Mouse (Mus musculus): ENCODE results near the gene Ncam1. TPM values are rescaled to one million over a fixed set of nuclear protein-coding genes. Genes with fewer than 3 reads are reported as not detected.

Ncam1 gene
- polyA plus RNA-seq, 1 experiment, result not detected

DNA sequence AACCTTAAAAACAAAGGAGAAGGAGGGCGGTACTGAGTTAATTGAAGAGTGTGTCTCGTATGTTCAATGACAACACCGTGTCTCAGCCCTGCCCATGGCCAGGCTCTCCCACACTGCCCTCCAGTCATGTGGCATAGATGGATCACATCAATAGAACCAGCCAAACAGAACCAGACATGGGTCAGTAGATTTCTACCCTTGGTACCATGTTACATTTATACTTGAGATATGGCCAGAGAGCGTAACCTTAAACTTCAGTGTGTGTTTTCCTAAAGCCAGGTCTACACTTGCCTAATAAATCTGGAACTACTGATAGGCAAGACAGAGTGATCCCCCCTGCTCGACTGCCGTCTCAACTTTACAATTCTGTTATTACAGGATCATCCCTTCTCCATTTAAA is 38.2 kb downstream of the Ncam1 start:
- no peak overlapping the region for H3K27ac ChIP-seq (ENCODE audit: insufficient read depth, low read depth, low read length)
- no peak overlapping the region for H3K4me3 ChIP-seq (ENCODE audit: insufficient read depth, low read depth, low read length)
- 38% methylated on average over 6 of the region's 6 CpGs for WGBS
- peaks cover 12% of the 10 kb centered on the region for H3K4me1 ChIP-seq (ENCODE audit: control insufficient read depth, insufficient read depth, low read length)
- TF ChIP-seq CTCF (IDR thresholded peaks at IDR 0.05; ENCODE audit: insufficient read depth, low read depth, low read length), result no peak
- TF ChIP-seq POLR2A (IDR thresholded peaks at IDR 0.05; ENCODE audit: insufficient read depth, low read depth, low read length), result no peak

- Histone ChIP-seq H3K27ac (ENCODE audit: insufficient read depth, low read depth, low read length) (0 out of 2 replicates have a peak overlapping the region, but pooled peaks have one; percentile 40), H3K4me1 (ENCODE audit: control insufficient read depth, insufficient read depth, low read length) (peaks cover 17% of the 10 kb centered on the region), H3K4me3 (ENCODE audit: insufficient read depth, low read depth, low read length) (no peak overlapping the region)
- 27% methylated on average over 2 of the region's 2 CpGs for WGBS
- TF ChIP-seq POLR2A (IDR thresholded peaks at IDR 0.05; ENCODE audit: insufficient read depth, low read depth, low read length), result no peak
- TF ChIP-seq CTCF (IDR thresholded peaks at IDR 0.05; ENCODE audit: insufficient read depth, low read depth, low read length), result no peak
These were observed 40.3 kb downstream of the Ncam1 start for GRCm38 (mm10) chr9:49758436-49758835.

DNA sequence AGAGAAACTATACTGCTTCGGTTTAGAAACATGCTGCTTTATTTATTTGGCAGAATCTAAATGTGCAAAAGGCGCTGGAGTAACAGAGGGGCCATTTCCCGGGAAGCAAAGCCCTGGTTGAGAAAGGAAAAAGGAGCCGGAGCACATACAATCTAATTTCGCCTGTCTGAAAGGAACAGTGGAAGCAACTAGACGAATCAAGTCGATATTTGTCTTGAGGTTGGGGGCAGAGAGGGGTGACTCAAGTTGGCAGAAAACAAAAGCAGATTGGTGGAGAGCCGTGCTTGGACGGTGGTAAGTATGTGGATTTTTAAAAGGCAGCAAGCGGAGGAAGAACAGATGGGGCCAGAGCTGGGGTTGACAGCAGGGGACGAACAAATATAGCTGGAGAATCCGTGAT is 40.7 kb downstream of the Ncam1 start:
- H3K4me1 ChIP-seq (ENCODE audit: control insufficient read depth, insufficient read depth, low read length), result peaks cover 17% of the 10 kb centered on the region
- WGBS, result 23% methylated on average over 12 of the region's 12 CpGs
- no peak for TF ChIP-seq CTCF (IDR thresholded peaks at IDR 0.05; ENCODE audit: insufficient read depth, low read depth, low read length)
- no peak for TF ChIP-seq POLR2A (IDR thresholded peaks at IDR 0.05; ENCODE audit: insufficient read depth, low read depth, low read length)
- no peak overlapping the region for H3K4me3 ChIP-seq (ENCODE audit: insufficient read depth, low read depth, low read length)
- H3K27ac ChIP-seq (ENCODE audit: insufficient read depth, low read depth, low read length), result peak overlapping the region; percentile 9

DNA sequence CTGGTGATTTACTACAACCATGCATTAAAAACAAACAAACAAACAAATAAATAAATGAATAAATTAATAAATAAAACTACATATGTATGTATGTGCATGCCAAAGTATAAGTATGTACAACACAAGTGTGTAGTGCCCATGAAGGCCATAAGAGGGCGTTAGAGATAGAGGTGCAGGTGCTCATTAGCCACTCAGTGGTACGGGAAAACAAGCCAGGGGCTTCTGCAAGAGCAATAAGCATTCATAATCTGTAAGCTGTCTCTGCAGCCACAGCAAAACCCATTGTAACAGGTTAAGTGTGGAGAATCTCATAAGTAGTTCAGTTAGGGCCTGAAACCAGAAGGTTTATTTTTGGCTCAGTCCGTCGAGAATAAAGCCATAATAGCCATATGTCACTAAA is 41.1 kb downstream of the Ncam1 start:
- Histone ChIP-seq H3K4me1 (ENCODE audit: control insufficient read depth, insufficient read depth, low read length) (peaks cover 17% of the 10 kb centered on the region), H3K27ac (ENCODE audit: insufficient read depth, low read depth, low read length) (peak overlapping the region; percentile 9; the same call in 1 of the 2 replicates), H3K4me3 (ENCODE audit: insufficient read depth, low read depth, low read length) (no peak overlapping the region)
- no peak for TF ChIP-seq CTCF (IDR thresholded peaks at IDR 0.05; ENCODE audit: insufficient read depth, low read depth, low read length)
- TF ChIP-seq POLR2A (IDR thresholded peaks at IDR 0.05; ENCODE audit: insufficient read depth, low read depth, low read length), result no peak
- WGBS, result 53% methylated on average over 4 of the region's 4 CpGs

DNA sequence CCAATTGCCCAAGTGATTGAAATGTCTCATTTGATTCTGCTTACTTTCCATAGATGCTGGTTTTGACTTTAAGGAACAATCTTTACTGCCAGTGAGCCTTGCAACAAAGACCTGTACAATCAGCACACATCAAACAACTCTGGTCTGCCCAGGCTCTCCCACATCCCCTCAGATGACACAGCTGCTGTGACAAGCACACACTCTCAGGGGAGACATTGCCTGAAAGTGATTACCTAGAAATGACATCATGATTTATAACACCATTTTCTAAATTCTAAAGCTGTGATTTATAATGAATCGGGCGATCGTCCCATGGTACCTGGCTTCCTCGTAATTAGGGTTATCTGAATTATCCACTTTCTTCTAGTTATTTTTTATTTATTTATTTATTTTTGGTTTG is 42.0 kb downstream of the Ncam1 start:
- WGBS, result 91% methylated on average over 4 of the region's 4 CpGs
- H3K4me1 ChIP-seq (ENCODE audit: control insufficient read depth, insufficient read depth, low read length), result peaks cover 17% of the 10 kb centered on the region
- no peak for TF ChIP-seq CTCF (IDR thresholded peaks at IDR 0.05; ENCODE audit: insufficient read depth, low read depth, low read length)
- no peak for TF ChIP-seq POLR2A (IDR thresholded peaks at IDR 0.05; ENCODE audit: insufficient read depth, low read depth, low read length)
- H3K4me3 ChIP-seq (ENCODE audit: insufficient read depth, low read depth, low read length), result no peak overlapping the region
- H3K27ac ChIP-seq (ENCODE audit: insufficient read depth, low read depth, low read length), result no peak overlapping the region

GRCm38 (mm10) chr9:49755214-49755613 is 43.5 kb downstream of the Ncam1 start:
- TF ChIP-seq POLR2A (IDR thresholded peaks at IDR 0.05; ENCODE audit: insufficient read depth, low read depth, low read length) (no peak), CTCF (IDR thresholded peaks at IDR 0.05; ENCODE audit: insufficient read depth, low read depth, low read length) (no peak)
- Histone ChIP-seq H3K27ac (ENCODE audit: insufficient read depth, low read depth, low read length) (no peak overlapping the region), H3K4me3 (ENCODE audit: insufficient read depth, low read depth, low read length) (no peak overlapping the region), H3K4me1 (ENCODE audit: control insufficient read depth, insufficient read depth, low read length) (peaks cover 15% of the 10 kb centered on the region)
- WGBS, result 23% methylated on average over 4 of the region's 4 CpGs

DNA sequence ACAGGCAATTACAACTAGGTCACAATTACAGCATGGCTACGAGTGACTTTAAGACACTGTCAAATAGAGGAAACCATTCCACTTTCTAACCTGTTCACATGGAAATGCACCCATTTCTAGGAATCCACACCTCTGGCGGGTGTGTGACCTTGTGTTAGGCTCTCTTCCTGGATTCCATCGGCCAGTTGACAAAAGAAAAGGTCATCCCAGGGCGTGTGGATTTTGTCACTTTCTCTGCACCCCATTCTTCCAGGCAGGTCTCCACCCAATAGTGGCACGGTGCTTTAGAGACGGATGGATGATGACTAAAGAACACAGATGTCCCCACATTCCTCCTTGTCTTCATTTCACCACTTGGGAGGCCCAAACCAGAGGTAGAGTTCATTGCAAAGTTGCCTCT is 47.3 kb downstream of the Ncam1 start:
- no peak overlapping the region for H3K4me3 ChIP-seq (ENCODE audit: insufficient read depth, low read depth, low read length)
- WGBS, result 76% methylated on average over 6 of the region's 6 CpGs
- peaks cover 6% of the 10 kb centered on the region for H3K4me1 ChIP-seq (ENCODE audit: control insufficient read depth, insufficient read depth, low read length)
- TF ChIP-seq POLR2A (IDR thresholded peaks at IDR 0.05; ENCODE audit: insufficient read depth, low read depth, low read length) (no peak), CTCF (IDR thresholded peaks at IDR 0.05; ENCODE audit: insufficient read depth, low read depth, low read length) (no peak)
- no peak overlapping the region for H3K27ac ChIP-seq (ENCODE audit: insufficient read depth, low read depth, low read length)

DNA sequence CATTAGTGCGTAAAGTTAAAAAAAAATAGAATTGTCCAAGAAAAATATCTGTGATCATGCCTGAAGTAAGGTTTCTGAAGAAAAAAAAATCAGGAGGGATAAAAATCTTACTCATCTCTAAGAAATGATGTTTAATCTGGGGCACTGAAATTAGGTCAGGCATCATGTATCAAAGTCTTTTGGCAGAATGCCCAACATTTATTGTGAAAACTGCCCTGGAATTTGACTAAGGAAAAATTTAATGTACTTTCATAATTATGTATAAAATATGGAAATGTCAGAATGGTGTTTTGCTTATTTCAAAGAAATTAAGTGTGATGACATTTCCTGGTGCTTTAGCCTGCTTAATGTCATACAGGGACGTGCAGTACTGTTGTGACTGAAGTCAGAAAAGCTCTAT is 52.5 kb downstream of the Ncam1 start:
- WGBS, result 69% methylated on average over 2 of the region's 2 CpGs
- TF ChIP-seq POLR2A (IDR thresholded peaks at IDR 0.05; ENCODE audit: insufficient read depth, low read depth, low read length) (no peak), CTCF (IDR thresholded peaks at IDR 0.05; ENCODE audit: insufficient read depth, low read depth, low read length) (no peak)
- Histone ChIP-seq H3K4me1 (ENCODE audit: control insufficient read depth, insufficient read depth, low read length) (peaks cover 5% of the 10 kb centered on the region), H3K4me3 (ENCODE audit: insufficient read depth, low read depth, low read length) (no peak overlapping the region), H3K27ac (ENCODE audit: insufficient read depth, low read depth, low read length) (no peak overlapping the region)

DNA sequence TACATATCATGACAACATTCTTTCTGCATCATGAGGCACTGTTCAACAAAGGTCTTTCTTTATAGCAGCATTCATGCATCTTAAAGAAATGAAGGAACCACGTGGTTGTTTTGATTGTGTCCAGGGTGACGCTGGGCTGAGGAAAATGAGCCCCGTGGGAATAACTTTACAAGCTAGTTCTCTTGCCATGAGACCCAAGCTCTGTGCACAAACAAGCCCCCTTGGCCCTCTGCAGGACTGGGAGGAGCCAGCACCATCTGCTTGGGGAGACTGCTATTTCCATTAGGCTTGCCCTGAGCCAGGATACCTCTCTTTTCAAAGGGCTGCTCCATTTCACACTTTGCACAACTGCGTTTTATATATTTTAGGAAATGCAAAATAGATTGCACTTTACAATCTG is 53.0 kb downstream of the Ncam1 start:
- H3K27ac ChIP-seq (ENCODE audit: insufficient read depth, low read depth, low read length), result no peak overlapping the region
- H3K4me3 ChIP-seq (ENCODE audit: insufficient read depth, low read depth, low read length), result no peak overlapping the region
- no peak for TF ChIP-seq CTCF (IDR thresholded peaks at IDR 0.05; ENCODE audit: insufficient read depth, low read depth, low read length)
- no peak for TF ChIP-seq POLR2A (IDR thresholded peaks at IDR 0.05; ENCODE audit: insufficient read depth, low read depth, low read length)
- WGBS, result 15% methylated on average over 4 of the region's 4 CpGs
- peaks cover 5% of the 10 kb centered on the region for H3K4me1 ChIP-seq (ENCODE audit: control insufficient read depth, insufficient read depth, low read length)

DNA sequence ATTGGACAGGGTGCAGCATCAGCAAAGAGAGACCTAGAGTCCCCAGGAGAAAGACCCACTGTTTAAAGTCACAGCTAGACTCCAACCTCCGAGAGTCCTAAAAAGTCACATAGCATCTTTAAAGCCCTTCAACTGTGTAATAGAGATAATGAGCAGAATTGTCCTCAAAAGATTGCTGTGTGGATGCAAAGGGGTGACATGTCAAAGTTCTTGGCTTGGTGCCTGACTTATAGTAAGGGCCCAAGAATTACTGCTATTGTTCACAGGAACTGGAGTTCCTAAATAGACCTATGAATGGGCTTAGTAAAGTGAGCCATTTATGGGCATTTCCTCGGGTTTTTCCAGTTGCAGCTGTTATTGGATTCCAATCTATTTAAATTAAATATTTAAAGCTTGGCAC is 54.4 kb downstream of the Ncam1 start:
- H3K27ac ChIP-seq (ENCODE audit: insufficient read depth, low read depth, low read length), result no peak overlapping the region
- H3K4me1 ChIP-seq (ENCODE audit: control insufficient read depth, insufficient read depth, low read length), result peaks cover 5% of the 10 kb centered on the region
- WGBS, result 32% methylated on average over 2 of the region's 2 CpGs
- TF ChIP-seq CTCF (IDR thresholded peaks at IDR 0.05; ENCODE audit: insufficient read depth, low read depth, low read length) (no peak), POLR2A (IDR thresholded peaks at IDR 0.05; ENCODE audit: insufficient read depth, low read depth, low read length) (no peak)
- H3K4me3 ChIP-seq (ENCODE audit: insufficient read depth, low read depth, low read length), result no peak overlapping the region

Data from olfactory bulb, adult 2 months (tissue).